Mouse (Mus musculus) brain, embryonic 14.5 days (tissue): Measurements from ENCODE around the gene Slc43a2.

Experiments used
- CTCF ChIP-seq: fragments of 200-500 bp; IDR thresholded peaks from 2 replicates; pipeline ENCODE4 v1.5.1; 2012; ENCODE audit warnings: inconsistent platforms, mild to moderate bottlenecking, moderate library complexity, borderline replicate concordance; ENCODE audit not compliant: insufficient read depth, insufficient read length; ENCODE audit errors: extremely low read depth
- POLR2A ChIP-seq: fragments of 200-500 bp; IDR thresholded peaks from 2 replicates; pipeline ENCODE4 v1.6.1; 2012; ENCODE audit warnings: mild to moderate bottlenecking, inconsistent platforms, borderline replicate concordance; ENCODE audit not compliant: poor library complexity, insufficient read depth, insufficient read length, severe bottlenecking; ENCODE audit errors: extremely low read depth

DNA sequence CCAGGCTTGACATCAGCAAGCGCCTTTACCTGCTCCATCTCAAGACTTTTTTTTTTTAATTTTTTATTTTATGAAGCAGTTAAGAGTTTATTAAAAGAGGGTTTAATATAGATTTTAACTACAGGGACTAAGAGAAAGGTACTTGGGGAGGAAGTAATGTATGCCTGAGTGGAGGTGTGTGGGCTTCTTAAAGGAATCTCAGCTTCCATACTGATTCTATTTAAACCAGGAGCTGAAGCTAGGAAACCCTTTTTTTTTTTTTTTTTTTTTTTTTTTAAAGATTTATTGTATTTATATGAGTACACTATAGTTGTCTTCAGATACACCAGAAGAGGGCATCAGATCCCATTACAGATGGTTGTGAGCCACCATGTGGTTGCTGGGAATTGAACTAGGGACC lies 83.3 kb downstream of the Slc43a2 start:
- TF ChIP-seq CTCF (no peak), POLR2A (no peak)
